Mouse (Mus musculus): ENCODE data around the gene Sobp.

DNA sequence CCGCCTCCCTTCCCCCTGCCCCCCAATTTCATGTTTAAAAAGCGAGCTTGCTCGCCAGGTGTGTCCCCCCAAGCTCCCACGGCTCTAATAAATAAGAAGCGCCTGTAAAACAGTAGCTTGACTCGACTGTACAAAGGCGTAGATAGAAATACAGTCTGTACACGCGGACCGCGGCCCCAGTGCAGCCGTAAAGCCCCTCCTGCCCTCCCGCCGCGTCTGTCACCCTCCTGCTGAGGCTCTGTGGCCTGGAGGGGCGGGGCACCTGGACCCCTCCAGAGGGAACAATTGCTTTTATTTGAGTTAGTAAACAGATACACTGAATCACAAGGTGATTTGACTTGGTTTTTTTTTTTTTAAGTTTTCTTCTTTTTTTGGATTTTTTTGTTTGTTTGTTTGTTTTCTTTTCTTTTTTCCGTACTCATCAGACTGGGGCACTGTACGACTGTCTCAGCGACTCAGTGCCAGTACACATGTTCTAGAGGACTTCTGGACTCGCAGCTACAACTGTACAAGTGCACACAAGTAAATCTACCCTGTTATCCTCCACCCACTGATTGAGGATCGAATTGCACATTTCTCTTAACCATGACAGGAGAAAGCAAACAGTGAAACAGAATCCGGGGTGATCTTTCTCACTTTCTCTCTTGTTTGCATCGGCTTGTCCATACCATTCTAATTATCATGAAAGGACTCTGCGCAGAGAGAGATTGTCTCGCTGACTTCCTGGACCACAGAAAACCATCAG is 171.4 kb downstream of the Sobp start:
- TF ChIP-seq POLR2A (IDR thresholded peaks at IDR 0.05; ENCODE audit: low read depth, low read length) (no peak), CTCF (IDR thresholded peaks at IDR 0.05; ENCODE audit: borderline replicate concordance, insufficient read depth, low read length) (no peak)

All from embryonic fibroblast, embryonic 13.5 days (primary cell).